Mouse (Mus musculus): ENCODE results near the gene Padi6. TPM values are rescaled to one million over a fixed set of nuclear protein-coding genes. Genes with fewer than 3 reads are reported as not detected.

The Padi6 gene
- polyA plus RNA-seq, 1 experiment from 2014 or later, result 0.11 TPM

- Histone ChIP-seq H3K27me3 (replicated peaks) (no peaks in the 10 kb centered on the region), H3K4me3 (replicated peaks) (no peak overlapping the region), H3K9me3 (no peaks in the 10 kb centered on the region), H3K4me1 (replicated peaks) (0 out of 2 replicates have a peak, but pooled peaks cover 2% of the 10 kb centered on the region), H3K36me3 (no peaks in the 10 kb centered on the region), H3K4me2 (replicated peaks) (no peak overlapping the region), H3K9ac (no peak overlapping the region), H3K27ac (no peak overlapping the region)
- no peak for ATAC-seq
- 76% methylated on average over 7 of the region's 7 CpGs for WGBS
These were observed 51.0 kb downstream of the Padi6 start for GRCm38 (mm10) chr4:140691481-140691880.

- ATAC-seq, result no peak
- Histone ChIP-seq H3K9me3 (no peaks in the 10 kb centered on the region), H3K4me1 (replicated peaks) (peaks cover 4% of the 10 kb centered on the region), H3K36me3 (no peaks in the 10 kb centered on the region), H3K27me3 (replicated peaks) (no peaks in the 10 kb centered on the region), H3K4me3 (replicated peaks) (no peak overlapping the region), H3K4me2 (replicated peaks) (no peak overlapping the region), H3K27ac (no peak overlapping the region), H3K9ac (no peak overlapping the region)
- WGBS, result 65% methylated on average over 16 of the region's 16 CpGs
These were observed 52.4 kb downstream of the Padi6 start for GRCm38 (mm10) chr4:140689873-140690655.

- ATAC-seq, result no peak
- peaks cover 15% of the 10 kb centered on the region for H3K4me1 ChIP-seq (replicated peaks)
- no peak overlapping the region for H3K4me2 ChIP-seq (replicated peaks)
- H3K36me3 ChIP-seq, result no peaks in the 10 kb centered on the region
- WGBS, result 70% methylated on average over 5 of the region's 5 CpGs
- no peak overlapping the region for H3K9ac ChIP-seq
- no peak overlapping the region for H3K4me3 ChIP-seq (replicated peaks)
- no peaks in the 10 kb centered on the region for H3K9me3 ChIP-seq
- H3K27me3 ChIP-seq (replicated peaks), result no peaks in the 10 kb centered on the region
- no peak overlapping the region for H3K27ac ChIP-seq
These were observed 53.5 kb downstream of the Padi6 start for GRCm38 (mm10) chr4:140688826-140689425.

- no peak overlapping the region for H3K27ac ChIP-seq
- H3K36me3 ChIP-seq, result no peaks in the 10 kb centered on the region
- no peaks in the 10 kb centered on the region for H3K9me3 ChIP-seq
- ATAC-seq, result peak; percentile 53; the same call in 1 of the 2 replicates
- peaks cover 20% of the 10 kb centered on the region for H3K4me1 ChIP-seq (replicated peaks)
- no peak overlapping the region for H3K4me2 ChIP-seq (replicated peaks)
- WGBS, result 46% methylated on average over 12 of the region's 12 CpGs
- H3K4me3 ChIP-seq (replicated peaks), result no peak overlapping the region
- no peaks in the 10 kb centered on the region for H3K27me3 ChIP-seq (replicated peaks)
- no peak overlapping the region for H3K9ac ChIP-seq
These were observed 54.2 kb downstream of the Padi6 start for GRCm38 (mm10) chr4:140688044-140688825.

- H3K9ac ChIP-seq, result no peak overlapping the region
- H3K4me3 ChIP-seq (replicated peaks), result no peak overlapping the region
- 28% methylated on average over 6 of the region's 6 CpGs for WGBS
- H3K36me3 ChIP-seq, result no peaks in the 10 kb centered on the region
- H3K9me3 ChIP-seq, result no peaks in the 10 kb centered on the region
- peak overlapping the region; percentile 19; the same call in 1 of the 2 replicates for H3K27ac ChIP-seq
- no peaks in the 10 kb centered on the region for H3K27me3 ChIP-seq (replicated peaks)
- peak overlapping the region; percentile 54 for H3K4me2 ChIP-seq (replicated peaks)
- peak; percentile 33; the same call in 1 of the 2 replicates for ATAC-seq
- H3K4me1 ChIP-seq (replicated peaks), result peaks cover 20% of the 10 kb centered on the region
These were observed 57.6 kb downstream of the Padi6 start for GRCm38 (mm10) chr4:140684881-140685303.

GRCm38 (mm10) chr4:140684141-140684871 is 58.1 kb downstream of the Padi6 start:
- Histone ChIP-seq H3K36me3 (no peaks in the 10 kb centered on the region), H3K9ac (no peak overlapping the region), H3K9me3 (no peaks in the 10 kb centered on the region), H3K27me3 (replicated peaks) (no peaks in the 10 kb centered on the region), H3K4me1 (replicated peaks) (peaks cover 18% of the 10 kb centered on the region), H3K27ac (peak overlapping the region; percentile 19; the same call in 1 of the 2 replicates), H3K4me3 (replicated peaks) (no peak overlapping the region), H3K4me2 (replicated peaks) (peak overlapping the region; percentile 54)
- WGBS, result 7% methylated on average over 16 of the region's 16 CpGs
- peak; percentile 74 for ATAC-seq

- ATAC-seq, result no peak
- H3K36me3 ChIP-seq, result no peaks in the 10 kb centered on the region
- peaks cover 18% of the 10 kb centered on the region for H3K4me1 ChIP-seq (replicated peaks)
- H3K27me3 ChIP-seq (replicated peaks), result no peaks in the 10 kb centered on the region
- peak overlapping the region; percentile 54; the same call in 1 of the 2 replicates for H3K4me2 ChIP-seq (replicated peaks)
- H3K4me3 ChIP-seq (replicated peaks), result no peak overlapping the region
- H3K9me3 ChIP-seq, result no peaks in the 10 kb centered on the region
- WGBS, result 39% methylated on average over 8 of the region's 8 CpGs
- no peak overlapping the region for H3K27ac ChIP-seq
- no peak overlapping the region for H3K9ac ChIP-seq
These were observed 58.8 kb downstream of the Padi6 start for GRCm38 (mm10) chr4:140683608-140684007.

- Histone ChIP-seq H3K4me2 (replicated peaks) (no peak overlapping the region), H3K27ac (no peak overlapping the region), H3K27me3 (replicated peaks) (no peaks in the 10 kb centered on the region), H3K9me3 (no peaks in the 10 kb centered on the region), H3K36me3 (no peaks in the 10 kb centered on the region), H3K4me1 (replicated peaks) (peaks cover 18% of the 10 kb centered on the region), H3K9ac (no peak overlapping the region), H3K4me3 (replicated peaks) (no peak overlapping the region)
- no peak for ATAC-seq
- WGBS, result 46% methylated on average over 8 of the region's 8 CpGs
These were observed 61.6 kb downstream of the Padi6 start for GRCm38 (mm10) chr4:140680731-140681397.

- ATAC-seq, result 0 out of 2 replicates have a peak, but pooled peaks have one; percentile 29
- Histone ChIP-seq H3K9me3 (no peaks in the 10 kb centered on the region), H3K4me2 (replicated peaks) (peak overlapping the region; percentile 43), H3K36me3 (no peaks in the 10 kb centered on the region), H3K4me1 (replicated peaks) (peaks cover 14% of the 10 kb centered on the region), H3K27ac (no peak overlapping the region), H3K9ac (0 out of 2 replicates have a peak overlapping the region, but pooled peaks have one; percentile 11), H3K4me3 (replicated peaks) (no peak overlapping the region), H3K27me3 (replicated peaks) (no peaks in the 10 kb centered on the region)
- 28% methylated on average over 16 of the region's 18 CpGs for WGBS
These were observed 62.6 kb downstream of the Padi6 start for GRCm38 (mm10) chr4:140679723-140680380.

- H3K4me3 ChIP-seq (replicated peaks), result no peak overlapping the region
- no peaks in the 10 kb centered on the region for H3K36me3 ChIP-seq
- H3K9ac ChIP-seq, result 0 out of 2 replicates have a peak overlapping the region, but pooled peaks have one; percentile 11
- H3K4me1 ChIP-seq (replicated peaks), result peaks cover 8% of the 10 kb centered on the region
- H3K27me3 ChIP-seq (replicated peaks), result no peaks in the 10 kb centered on the region
- H3K9me3 ChIP-seq, result no peaks in the 10 kb centered on the region
- WGBS, result 15% methylated on average over 5 of the region's 5 CpGs
- no peak overlapping the region for H3K4me2 ChIP-seq (replicated peaks)
- no peak overlapping the region for H3K27ac ChIP-seq
- 0 out of 2 replicates have a peak, but pooled peaks have one; percentile 19 for ATAC-seq
These were observed 63.4 kb downstream of the Padi6 start for GRCm38 (mm10) chr4:140679038-140679437.

All from intestine, embryonic 15.5 days (tissue).